Mouse (Mus musculus): ENCODE data around the gene Dlg1. TPM values are rescaled to one million over a fixed set of nuclear protein-coding genes. Genes with fewer than 3 reads are reported as not detected.

Gene Dlg1
- total RNA-seq, 1 experiment from 2014 or later, result 101 TPM

- DNase-seq, result no peak
These were observed 200.7 kb downstream of the Dlg1 start for GRCm38 (mm10) chr16:31863920-31864319.

DNA sequence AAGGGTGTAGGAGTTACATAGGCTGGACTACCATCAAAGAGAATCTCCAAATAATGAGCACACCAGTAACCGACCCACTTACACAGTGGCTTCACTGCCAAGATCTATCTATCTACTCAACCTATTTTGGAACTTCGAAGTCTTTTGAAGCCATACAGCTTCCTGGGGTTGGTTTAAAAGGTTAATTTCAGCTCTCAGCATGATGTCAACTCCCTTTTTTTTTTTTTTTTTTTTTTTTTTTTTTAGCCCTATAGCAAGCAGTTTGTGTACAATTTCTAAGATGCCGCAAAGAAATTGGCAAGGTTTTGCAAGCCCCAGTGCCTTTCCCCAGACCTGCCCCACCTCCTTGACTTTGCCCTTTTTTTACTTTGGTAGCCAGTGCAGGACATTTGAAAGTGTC lies 202.0 kb downstream of the Dlg1 start:
- no peak for DNase-seq

DNA sequence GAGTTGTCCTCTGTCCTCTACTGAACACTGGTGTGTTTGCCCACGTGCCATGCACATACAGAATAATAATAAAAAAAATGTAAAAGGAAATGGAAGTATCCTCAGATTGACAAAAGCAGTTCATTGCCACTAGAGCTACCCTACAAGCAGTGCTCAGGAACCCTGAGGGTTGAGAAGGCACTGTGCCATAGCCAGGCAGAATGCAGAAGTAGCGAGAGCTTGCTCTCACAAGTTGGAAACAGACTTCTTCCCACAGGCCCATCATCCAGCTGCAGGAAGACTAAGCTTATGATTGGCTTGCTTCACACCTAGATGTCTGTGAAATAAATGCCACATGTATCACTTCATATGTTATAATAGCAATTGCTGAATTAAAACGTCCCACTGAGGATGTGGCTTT lies 203.7 kb downstream of the Dlg1 start:
- DNase-seq, result no peak

DNA sequence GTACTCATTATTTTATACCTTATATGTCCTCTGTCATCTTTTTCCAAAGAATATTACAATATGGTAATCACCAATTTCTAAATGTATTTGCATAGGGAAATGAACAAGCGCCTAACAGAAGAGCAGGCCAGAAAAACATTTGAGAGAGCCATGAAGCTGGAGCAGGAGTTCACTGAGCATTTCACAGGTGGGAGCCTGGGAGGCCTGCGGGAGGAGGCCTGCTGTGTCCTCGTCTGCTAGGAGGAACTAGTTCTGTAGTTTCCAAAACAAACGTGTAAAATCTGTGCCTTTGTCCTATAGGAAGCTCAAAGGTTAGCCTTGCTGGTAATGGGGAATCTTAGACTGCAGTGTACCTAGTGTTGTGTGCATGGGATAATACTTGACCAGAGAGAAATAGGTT lies 204.5 kb downstream of the Dlg1 start:
- DNase-seq, result no peak

DNA sequence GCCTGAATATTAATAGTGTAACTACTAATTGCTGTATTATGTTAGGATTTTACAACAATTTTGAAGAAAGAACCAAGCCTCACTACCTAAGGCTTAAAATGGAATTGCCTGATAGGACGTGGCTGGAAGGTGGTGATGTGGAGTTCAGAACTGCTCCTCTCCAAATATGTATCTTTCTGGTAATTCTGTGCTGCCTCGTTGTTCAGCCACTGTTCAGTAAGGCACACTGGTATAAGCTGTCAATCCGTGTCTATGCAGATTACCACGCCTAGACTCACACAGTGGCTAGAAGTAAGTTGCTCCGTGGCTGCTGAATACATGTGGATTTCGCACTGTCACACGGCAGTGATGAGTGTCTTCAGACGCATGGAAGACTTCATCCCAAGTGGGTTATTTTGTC lies 210.5 kb downstream of the Dlg1 start:
- no peak for DNase-seq

DNA sequence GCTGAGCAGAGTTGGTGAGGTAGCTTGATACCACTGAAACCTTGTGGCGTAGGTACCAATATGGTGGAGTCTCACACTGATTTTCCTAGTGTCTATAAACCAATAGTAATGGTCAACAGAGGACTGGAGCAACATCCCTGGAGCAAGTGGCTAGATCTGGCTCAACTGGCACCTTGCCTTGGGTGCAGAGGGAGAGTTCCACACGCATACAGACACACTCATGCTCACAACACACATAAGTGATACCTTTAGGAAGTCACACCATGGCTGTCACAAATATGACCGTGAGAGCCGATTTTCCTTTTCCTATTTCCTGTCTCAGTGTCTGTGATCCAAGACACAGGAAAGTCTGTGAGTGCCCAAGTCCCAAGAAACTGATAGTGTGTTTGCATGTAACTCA lies 212.1 kb downstream of the Dlg1 start:
- no peak for DNase-seq

GRCm38 (mm10) chr16:31876386-31876785 lies 213.1 kb downstream of the Dlg1 start:
- DNase-seq, result no peak

DNA sequence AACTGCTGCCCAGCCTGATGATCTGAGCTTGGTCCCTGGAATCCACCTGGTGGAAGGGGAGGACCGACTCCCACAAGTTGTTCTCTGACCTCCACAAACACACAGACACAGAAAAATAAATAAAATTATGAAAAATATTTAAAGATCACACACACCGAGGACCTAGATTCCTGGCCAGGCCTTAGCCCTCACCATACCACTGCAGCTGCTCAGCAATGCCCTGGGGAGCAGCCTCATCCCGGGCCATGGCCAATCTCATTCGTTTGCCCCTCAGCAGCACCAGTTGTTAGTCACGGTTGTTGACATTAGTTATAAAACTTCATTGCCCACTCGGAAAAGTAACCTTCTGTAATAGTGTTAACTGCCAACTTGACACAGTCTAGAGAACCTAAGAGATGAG lies 214.8 kb downstream of the Dlg1 start:
- DNase-seq, result no peak

GRCm38 (mm10) chr16:31878573-31879257 lies 215.5 kb downstream of the Dlg1 start, which contains the start of gene Meltf:
TSS of gene Meltf (plus strand) at chr16:31878810.
- DNase-seq, result peak; percentile 84

DNA sequence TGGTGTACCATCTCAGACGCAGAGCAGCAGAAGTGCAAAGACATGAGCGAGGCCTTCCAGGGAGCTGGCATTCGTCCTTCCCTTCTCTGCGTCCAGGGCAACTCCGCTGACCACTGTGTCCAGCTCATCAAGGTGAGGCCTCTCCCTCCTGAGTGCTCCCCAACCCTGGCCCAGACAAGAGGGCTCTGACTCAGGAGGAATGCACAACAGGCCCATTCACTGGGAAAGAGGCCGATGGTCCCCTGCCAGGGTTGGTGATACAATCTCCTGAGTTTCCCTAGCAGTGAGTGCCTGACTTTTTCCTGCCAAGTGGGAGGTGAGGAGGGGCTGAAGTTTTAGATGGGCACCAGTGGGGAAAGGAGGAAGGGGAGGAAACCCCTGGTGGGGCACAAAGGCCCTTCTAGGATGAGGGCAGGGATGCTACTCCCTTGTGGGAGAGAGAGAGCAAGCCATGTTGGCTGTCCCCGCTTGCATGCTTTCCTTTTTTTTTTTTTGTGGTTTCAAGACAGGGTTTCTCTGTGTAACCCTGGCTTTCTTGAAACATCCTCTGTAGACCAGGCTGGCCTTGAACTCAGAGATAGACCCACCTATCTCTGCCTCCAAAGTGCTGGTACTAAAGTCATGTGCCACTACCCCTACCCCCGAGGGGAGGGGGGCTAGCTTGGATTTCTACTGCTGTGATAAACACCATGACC lies 217.1 kb downstream of the Dlg1 start:
- DNase-seq, result no peak

GRCm38 (mm10) chr16:31882381-31882908 lies 219.2 kb downstream of the Dlg1 start:
- DNase-seq, result no peak

- peak; percentile 20 for DNase-seq
These were observed 220.1 kb downstream of the Dlg1 start for GRCm38 (mm10) chr16:31883302-31883701.

DNA sequence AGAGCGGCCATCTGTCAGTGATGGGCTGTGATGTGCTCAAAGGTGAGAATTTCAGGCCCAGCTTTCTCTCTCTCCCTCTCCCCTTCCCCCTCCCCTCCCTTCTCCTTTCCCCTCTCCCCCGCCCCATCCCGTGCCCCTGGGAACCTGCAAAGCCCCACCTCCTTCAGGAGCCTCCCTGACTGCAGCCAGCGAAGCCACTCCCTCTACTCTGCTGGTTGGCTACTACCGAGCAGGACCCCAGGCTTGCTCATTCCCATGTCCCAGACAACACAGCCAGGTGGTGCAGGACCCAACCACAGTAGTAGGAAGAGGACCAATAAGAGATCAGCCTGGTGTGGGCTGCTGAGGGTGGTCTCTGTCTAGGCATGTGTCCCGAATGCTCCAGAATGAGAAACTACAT lies 220.7 kb downstream of the Dlg1 start:
- no peak for DNase-seq

DNA sequence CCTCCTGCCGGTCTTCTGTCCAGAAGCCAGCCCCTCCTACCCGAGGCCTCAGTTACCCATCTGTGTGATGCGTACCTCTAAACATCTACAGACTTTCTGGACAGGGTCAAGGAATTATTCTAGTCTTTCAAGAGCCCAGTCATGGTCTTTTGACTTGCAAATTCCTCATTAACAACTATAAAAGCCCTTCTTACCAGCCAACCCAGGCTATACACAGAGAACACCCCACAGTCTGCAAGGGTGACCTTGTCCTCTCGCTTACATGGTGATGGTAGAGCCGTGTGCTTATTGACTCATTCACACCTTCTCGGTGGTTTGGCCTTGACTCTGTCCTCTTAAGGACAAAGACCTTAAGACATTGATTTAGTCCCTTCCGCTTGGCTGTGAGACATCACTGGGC lies 227.7 kb downstream of the Dlg1 start:
- DNase-seq, result no peak

DNA sequence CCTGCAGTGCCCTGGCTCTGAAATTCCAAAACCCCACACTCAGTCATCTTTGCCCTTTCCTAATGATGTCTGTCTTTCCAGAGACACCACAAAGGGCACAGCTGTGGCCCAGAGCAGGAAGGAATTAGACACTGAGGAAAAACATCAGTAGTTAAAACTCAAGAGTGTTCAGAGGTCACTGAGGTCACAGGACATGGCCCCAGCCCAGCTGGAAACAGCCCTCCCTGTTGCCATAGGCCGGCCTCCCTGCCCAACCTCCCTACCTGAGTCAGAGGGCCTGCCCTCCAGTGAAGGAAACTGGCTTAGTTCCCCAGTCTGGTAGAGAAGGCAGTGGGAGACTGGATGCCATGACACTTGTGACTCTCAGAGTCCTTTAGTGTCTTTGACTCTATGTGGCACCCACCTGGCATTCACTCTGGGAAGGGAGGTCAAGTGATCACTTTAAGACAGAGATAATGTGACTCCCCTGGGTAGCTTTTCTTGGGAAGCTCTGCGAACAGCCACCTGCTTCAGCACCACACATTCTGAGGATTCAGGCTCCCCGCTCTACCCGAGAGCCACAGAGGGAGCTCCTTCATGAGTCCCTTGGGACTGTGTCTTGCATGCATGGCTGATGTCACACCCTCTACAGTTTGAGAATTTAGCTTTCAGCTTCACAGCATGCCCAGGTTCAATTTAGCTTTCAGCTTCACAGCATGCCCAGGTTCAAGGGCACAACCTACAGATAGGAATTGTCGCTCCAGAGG lies 230.3 kb downstream of the Dlg1 start:
- no peak for DNase-seq

DNA sequence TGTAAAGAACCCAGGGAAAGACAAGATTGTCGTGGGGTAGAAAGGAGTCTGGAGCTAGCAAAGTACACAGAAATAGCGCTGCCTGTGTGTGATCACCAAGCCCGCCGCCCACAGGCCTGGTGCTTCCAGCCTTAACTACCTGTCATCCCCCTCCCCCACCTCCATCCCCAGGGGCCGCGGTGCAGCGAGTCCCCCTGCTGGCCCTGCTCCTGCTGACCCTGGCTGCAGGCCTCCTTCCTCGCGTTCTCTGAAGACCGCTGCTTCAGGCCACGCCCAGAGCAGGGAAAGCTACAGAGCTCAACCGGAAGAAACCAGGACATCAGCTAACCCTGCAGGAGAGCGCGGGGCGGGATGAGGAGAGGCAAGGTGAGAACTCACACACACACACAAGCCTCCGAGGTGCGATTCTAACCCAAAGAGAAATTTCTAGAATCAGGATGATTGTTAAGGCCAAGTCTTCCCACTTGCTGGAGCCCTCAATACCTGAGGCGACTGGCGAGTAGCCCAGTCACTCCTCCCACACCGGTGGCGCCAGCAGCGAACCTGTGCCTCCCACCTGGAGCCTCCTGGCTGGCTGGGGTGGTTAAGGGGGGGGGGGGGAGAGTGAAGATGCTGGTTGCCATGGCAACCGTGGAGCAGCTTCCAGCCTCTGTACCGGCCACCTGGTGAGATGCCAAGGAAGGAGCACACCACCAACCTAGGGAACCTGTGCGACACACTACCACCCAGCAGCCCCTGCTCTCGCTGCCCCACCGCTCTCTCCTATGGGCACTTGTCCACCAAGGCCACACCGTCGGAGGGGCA lies 233.9 kb downstream of the Dlg1 start:
- no peak for DNase-seq

DNA sequence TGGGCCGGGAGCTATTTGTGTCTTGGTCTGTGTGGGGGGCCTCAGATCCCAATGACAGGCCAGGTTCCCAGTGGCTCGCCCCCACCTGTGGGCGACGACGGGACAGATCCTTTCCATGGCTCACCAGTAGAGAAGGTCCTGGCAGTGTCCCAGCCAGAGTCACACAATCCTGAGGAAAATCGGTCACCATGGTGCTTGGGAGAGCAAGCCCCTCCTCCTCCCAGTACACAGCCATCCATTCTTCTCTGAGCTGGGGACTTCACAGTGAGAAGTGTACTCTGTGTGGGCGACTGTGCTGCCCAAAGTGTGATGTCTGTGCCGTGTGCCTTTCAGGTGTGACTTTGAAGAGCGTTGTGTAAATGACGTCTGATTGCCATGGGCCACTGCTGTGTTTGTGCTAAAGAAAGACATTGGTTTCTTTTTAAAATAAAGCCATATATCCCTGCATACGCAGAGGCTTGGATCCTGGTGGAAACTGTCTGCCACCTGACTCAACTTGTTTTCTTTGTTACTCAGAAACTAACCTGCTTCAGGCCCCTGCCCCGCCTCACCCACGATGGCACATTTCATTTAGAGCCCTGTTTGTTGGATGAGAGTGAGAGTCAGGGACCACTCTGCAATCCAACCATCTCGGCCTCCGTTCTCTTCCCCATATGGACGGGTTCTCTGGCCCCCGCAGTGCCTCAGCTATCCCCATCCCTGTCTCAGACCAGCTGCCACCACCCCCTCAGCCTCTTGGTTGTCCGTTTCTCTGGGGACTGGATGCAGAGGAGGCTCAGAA lies 235.5 kb downstream of the Dlg1 start:
- no peak for DNase-seq

- no peak for DNase-seq
These were observed 238.6 kb downstream of the Dlg1 start for GRCm38 (mm10) chr16:31901886-31902285.

GRCm38 (mm10) chr16:31903239-31903638 lies 240.0 kb downstream of the Dlg1 start:
- DNase-seq, result no peak

GRCm38 (mm10) chr16:31905331-31905730 lies 242.1 kb downstream of the Dlg1 start:
- DNase-seq, result no peak
